ENCODE assay signal across 7 mouse cellular contexts in the genomic region with DNA sequence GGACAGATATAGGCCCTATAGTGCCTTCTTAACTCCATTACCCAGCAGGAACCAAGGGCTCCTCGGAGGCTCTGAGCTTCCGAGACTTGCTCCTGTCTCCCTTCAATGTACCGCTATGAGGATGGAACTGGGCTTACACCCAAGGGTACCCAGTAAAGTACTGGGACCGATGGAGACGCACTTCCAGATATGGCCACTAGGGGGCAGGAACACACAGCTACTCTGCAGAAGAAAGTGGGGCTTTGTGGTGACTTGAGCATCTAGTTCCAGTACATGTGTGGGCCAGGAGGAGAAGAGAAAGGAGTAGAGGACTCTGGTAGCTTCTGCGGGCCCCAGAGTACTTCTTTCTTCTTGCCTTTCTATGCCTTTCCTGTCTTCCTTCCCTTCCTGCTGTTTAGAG.
DNase-seq lines count a peak whose midpoint lies in the region; ATAC-seq and TF ChIP-seq lines count a peak whose summit lies in the region.
"Not testable (repeated sequence)": the region's sequence is repeated elsewhere in the genome, so short reads cannot be mapped to it uniquely, and the experiment has no call there.

No protein-coding gene starts in this region.

- H3K36me3 ChIP-seq in E14TG2a.4 (ENCODE audit: insufficient read depth, low read length); heart, adult 2 months (ENCODE audit: control insufficient read depth, insufficient read depth, low read length); lung, embryonic 14.5 days (ENCODE audit: insufficient read depth): not testable (repeated sequence)

- peak; percentile 32 to 42 for DNase-seq in cerebellum, postnatal 10 days
- DNase-seq in heart, adult 2 months; lung, embryonic 14.5 days: not testable (repeated sequence)
- DNase-seq in kidney, adult 9 months = peak; percentile 24
- DNase-seq in retina, postnatal 1 day = peak; percentile 20

- not testable (repeated sequence) for H3K79me2 ChIP-seq in heart, adult 2 months (replicated peaks; ENCODE audit: control insufficient read depth, insufficient read depth, low read length)

- not testable (repeated sequence) for H3K4me2 ChIP-seq in lung, embryonic 14.5 days

- 25% methylated on average over 6 of the region's 6 CpGs for WGBS in bone marrow, adult 2 months
- 38% methylated on average over 6 of the region's 6 CpGs for WGBS in heart, adult 2 months
- 35% methylated on average over 6 of the region's 6 CpGs for WGBS in lung, embryonic 14.5 days

- intact Hi-C loops in heart, adult 2 months (cut with DNase I) = not testable (repeated sequence)

- TF ChIP-seq CTCF in E14TG2a.4 (conservative IDR thresholded peaks at IDR 0.05; ENCODE audit: low read length) = peak; percentile 80
- peak; percentile 37; the same call in 1 of the 2 replicates for TF ChIP-seq CTCF in bone marrow, adult 2 months (IDR thresholded peaks at IDR 0.05; ENCODE audit: control insufficient read depth, insufficient read depth, low read length)
- TF ChIP-seq CTCF in heart, adult 2 months (IDR thresholded peaks at IDR 0.05) = peak; percentile 72
- TF ChIP-seq CTCF in lung, embryonic 14.5 days (IDR thresholded peaks at IDR 0.05; ENCODE audit: low read depth) = peak; percentile 65

- not testable (repeated sequence) for H3K9me3 ChIP-seq in E14TG2a.4 (ENCODE audit: low read length); lung, embryonic 14.5 days (ENCODE audit: low read depth, low read length)

- ATAC-seq in lung, embryonic 14.5 days (ENCODE audit: insufficient read depth) = 0 out of 2 replicates have a peak, but pooled peaks have one; percentile 6

- not testable (repeated sequence) for H3K4me3 ChIP-seq in E14TG2a.4 (replicated peaks; ENCODE audit: low read length); bone marrow, adult 2 months (replicated peaks; ENCODE audit: control insufficient read depth, low read depth, low read length); heart, adult 2 months; lung, embryonic 14.5 days (ENCODE audit: low read depth, low read length)

- not testable (repeated sequence) for TF ChIP-seq POLR2A in bone marrow, adult 2 months (IDR thresholded peaks at IDR 0.05; ENCODE audit: borderline replicate concordance, control insufficient read depth, low read depth, low read length); heart, adult 2 months (IDR thresholded peaks at IDR 0.05; ENCODE audit: insufficient read depth, low read depth, low read length)

- not testable (repeated sequence) for TF ChIP-seq EP300 in heart, adult 2 months (IDR thresholded peaks at IDR 0.05; ENCODE audit: insufficient read depth, low read depth, low read length)

- not testable (repeated sequence) for H3K27me3 ChIP-seq in E14TG2a.4 (ENCODE audit: insufficient read depth, low read length); heart, adult 2 months (ENCODE audit: control insufficient read depth, insufficient read depth, low read length); lung, embryonic 14.5 days (ENCODE audit: insufficient read depth, low read length)

- not testable (repeated sequence) for H3K27ac ChIP-seq in bone marrow, adult 2 months (ENCODE audit: control insufficient read depth, insufficient read depth, low read depth, low read length, poor library complexity); heart, adult 2 months; lung, embryonic 14.5 days (ENCODE audit: low read depth)

- H3K9ac ChIP-seq in heart, adult 2 months (ENCODE audit: low read depth, low read length); lung, embryonic 14.5 days: not testable (repeated sequence)

- H3K4me1 ChIP-seq in E14TG2a.4 (replicated peaks; ENCODE audit: low read depth, low read length) = 0 out of 2 replicates have a peak, but pooled peaks cover 15% of the 10 kb centered on the region
- not testable (repeated sequence) for H3K4me1 ChIP-seq in bone marrow, adult 2 months (ENCODE audit: control insufficient read depth, insufficient read depth, low read length); heart, adult 2 months (ENCODE audit: control insufficient read depth, insufficient read depth, low read length); lung, embryonic 14.5 days (ENCODE audit: insufficient read depth)
